ENCODE assay signal across 10 mouse cellular contexts in genomic region chr8:121532381-121532780, GRCm38 (mm10). TPM values are rescaled to one million over a fixed set of nuclear protein-coding genes. Genes with fewer than 3 reads are reported as not detected.
DNase-seq lines count a peak whose midpoint lies in the region; TF ChIP-seq lines count a peak whose summit lies in the region.
"Had no signal": no experiment of that assay in that cellular context is flagged by ENCODE, and none has a peak within 500 bp of the region (broad histone marks: within the 10 kb centered on the region; RNA-seq: fewer than 3 reads in every experiment).

No protein-coding gene starts in this region.

- H3K79me2 ChIP-seq in heart, adult 2 months (replicated peaks; ENCODE audit: control insufficient read depth, insufficient read depth, low read length) = no peaks in the 10 kb centered on the region

- H3K9me3 ChIP-seq in heart, embryonic 10.5 days = no peaks in the 10 kb centered on the region

- H3K4me3 ChIP-seq in heart, adult 2 months = no peak overlapping the region
- H3K4me3 ChIP-seq in heart, embryonic 10.5 days = no peak overlapping the region
- H3K4me3 ChIP-seq: myocyte had no signal

- no peak overlapping the region for H3K27ac ChIP-seq in heart, adult 2 months
- no peak overlapping the region for H3K27ac ChIP-seq in heart, embryonic 10.5 days

- no peaks in the 10 kb centered on the region for H3K36me3 ChIP-seq in heart, adult 2 months (ENCODE audit: control insufficient read depth, insufficient read depth, low read length)
- H3K36me3 ChIP-seq in heart, embryonic 10.5 days = no peaks in the 10 kb centered on the region
- H3K36me3 ChIP-seq in splenic B cell, adult 2 months (ENCODE audit: control insufficient read depth, insufficient read depth, low read length, poor library complexity, severe bottlenecking) = no peaks in the 10 kb centered on the region

- TF ChIP-seq EP300 in heart, adult 2 months (IDR thresholded peaks at IDR 0.05; ENCODE audit: insufficient read depth, low read depth, low read length) = no peak

- H3K9ac ChIP-seq in heart, adult 2 months (ENCODE audit: low read depth, low read length) = no peak overlapping the region

- intact Hi-C loops in heart, adult 2 months (cut with DNase I) = no loop called here

- H3K27me3 ChIP-seq in heart, adult 2 months (ENCODE audit: control insufficient read depth, insufficient read depth, low read length) = no peaks in the 10 kb centered on the region; the same call in 1 of the 2 replicates
- H3K27me3 ChIP-seq in heart, embryonic 10.5 days (ENCODE audit: insufficient read depth, poor library complexity, severe bottlenecking) = peaks cover 15% of the 10 kb centered on the region
- no peaks in the 10 kb centered on the region for H3K27me3 ChIP-seq in splenic B cell, adult 2 months (ENCODE audit: control insufficient read depth, insufficient read depth, low read length, poor library complexity, severe bottlenecking)

- peak in 1 of 2 experiments; percentile 39 for DNase-seq in heart, adult 2 months
- DNase-seq in heart, embryonic 10.5 days (ENCODE audit: low spot score) = no peak
- peak; percentile 7 to 22 for DNase-seq in spleen, postnatal 14 days (ENCODE audit: low spot score in 2 of 2)
- no peak for DNase-seq in spleen, postnatal 36 days (ENCODE audit: low spot score in 2 of 2)
- peak; percentile 59 for DNase-seq in forelimb bud, embryonic 11.5 days (ENCODE audit: low read depth, low spot score)
- DNase-seq in splenic B cell, adult 2 months (ENCODE audit: low read depth, low spot score) = peak; percentile 31
- DNase-seq in Muller cell, postnatal 12 days (ENCODE audit: inconsistent ontology term) = no peak
- no peak for DNase-seq in spleen, adult 12 weeks (ENCODE audit: low spot score)

- WGBS in heart, adult 2 months = 48% methylated on average over 5 of the region's 5 CpGs
- WGBS in heart, embryonic 10.5 days = 45% methylated on average over 5 of the region's 5 CpGs

- no peak for TF ChIP-seq POLR2A in heart, adult 2 months (IDR thresholded peaks at IDR 0.05; ENCODE audit: insufficient read depth, low read depth, low read length)

- no peaks in the 10 kb centered on the region for H3K4me1 ChIP-seq in heart, adult 2 months (ENCODE audit: control insufficient read depth, insufficient read depth, low read length)
- peaks cover 6% of the 10 kb centered on the region; the same call in 1 of the 2 replicates for H3K4me1 ChIP-seq in heart, embryonic 10.5 days

- TF ChIP-seq CTCF in heart, adult 2 months (IDR thresholded peaks at IDR 0.05) = peak; percentile 67

RNA-seq across cellular contexts. Expression of gene 1700018B08Rik, which starts 11.7 kb away (rescaled TPM):
- total RNA-seq in heart, adult 2 months (2021) = not detected
- polyA plus RNA-seq in heart, adult 2 months (2012; rRNA removed) = 0.41 TPM in 1 of 2 replicates, not detected in the other
- polyA plus RNA-seq in heart, embryonic 10.5 days (2016; fragmentation: Nextera tagmentation; extraction: Ambion mirVana) = not detected in 2 replicates
- total RNA-seq: heart, postnatal 14 days had no signal
- polyA plus RNA-seq: myocyte had no signal

RNA-seq across cellular contexts. Expression of gene Fbxo31, which starts 46.2 kb away (rescaled TPM):
- total RNA-seq in heart, adult 2 months (2021) = 100 to 1,000 TPM in 1 of 2 experiments, 10 to 100 TPM in 1; 96.7 to 124 TPM
- polyA plus RNA-seq in heart, adult 2 months (2012; rRNA removed) = 74.4 and 106 TPM in 2 replicates
- 10.9 and 17.0 TPM in 2 replicates for polyA plus RNA-seq in heart, embryonic 10.5 days (2016; fragmentation: Nextera tagmentation; extraction: Ambion mirVana)

RNA-seq across cellular contexts. Expression of gene Map1lc3b, which starts 57.8 kb away (rescaled TPM):
- total RNA-seq in heart, adult 2 months (2021) = 100 to 1,000 TPM; 235 to 277 TPM
- 129 and 131 TPM in 2 replicates for polyA plus RNA-seq in heart, adult 2 months (2012; rRNA removed)
- 167 and 170 TPM in 2 replicates for polyA plus RNA-seq in heart, embryonic 10.5 days (2016; fragmentation: Nextera tagmentation; extraction: Ambion mirVana)

Comparison
In these comparisons a context has a peak if more than half of its experiments do, and no peak if none do; other contexts are left out.
1. DNase-seq: peak in spleen, postnatal 14 days (2 of 2), forelimb bud, embryonic 11.5 days (single experiment) and splenic B cell, adult 2 months (single experiment); none in heart, embryonic 10.5 days (single experiment), spleen, postnatal 36 days (0 of 2), Muller cell, postnatal 12 days (single experiment) and spleen, adult 12 weeks (single experiment).